ENCODE assay signal across 15 mouse cellular contexts in genomic region chr11:47018139-47018538, GRCm38 (mm10).
DNase-seq lines count a peak whose midpoint lies in the region; ATAC-seq and TF ChIP-seq lines count a peak whose summit lies in the region.
"Had no signal": no experiment of that assay in that cellular context is flagged by ENCODE, and none has a peak within 500 bp of the region (broad histone marks: within the 10 kb centered on the region; RNA-seq: fewer than 3 reads in every experiment).

No protein-coding gene starts in this region.

- no peak overlapping the region for H3K27ac ChIP-seq in kidney, adult 2 months (ENCODE audit: insufficient read depth, low read depth, low read length)
- no peak overlapping the region for H3K27ac ChIP-seq in neural tube, embryonic 11.5 days (ENCODE audit: low read depth, low read length)
- H3K27ac ChIP-seq in neural tube, embryonic 15.5 days (replicated peaks): no peak overlapping the region
- H3K27ac ChIP-seq in gastrocnemius, adult 2 months: no peak overlapping the region
- H3K27ac ChIP-seq: left cerebral cortex, adult 2 months; macrophage had no signal

- H3K9ac ChIP-seq in neural tube, embryonic 11.5 days (ENCODE audit: low read length): no peak overlapping the region
- H3K9ac ChIP-seq in neural tube, embryonic 15.5 days (replicated peaks): no peak overlapping the region

- H3K36me3 ChIP-seq in kidney, adult 2 months (ENCODE audit: control insufficient read depth, insufficient read depth, low read length): no peaks in the 10 kb centered on the region
- no peaks in the 10 kb centered on the region for H3K36me3 ChIP-seq in neural tube, embryonic 11.5 days (ENCODE audit: control insufficient read depth, insufficient read depth, low read length)
- no peaks in the 10 kb centered on the region for H3K36me3 ChIP-seq in neural tube, embryonic 15.5 days

- TF ChIP-seq CTCF in kidney, adult 2 months (conservative IDR thresholded peaks at IDR 0.05; ENCODE audit: insufficient read depth, insufficient read length, low read depth, low read length): no peak
- no peak for TF ChIP-seq CTCF in gastrocnemius, adult 2 months (IDR thresholded peaks at IDR 0.05)

- 26% methylated on average over 2 of the region's 2 CpGs for WGBS in kidney, adult 2 months
- 67% methylated on average over 2 of the region's 2 CpGs for WGBS in neural tube, embryonic 11.5 days
- WGBS in neural tube, embryonic 15.5 days: 43% methylated on average over 2 of the region's 2 CpGs

- ATAC-seq in neural tube, embryonic 11.5 days (ENCODE audit: insufficient read depth, low FRiP score, low TSS enrichment): peak; percentile 23; the same call in 1 of the 2 replicates
- ATAC-seq in neural tube, embryonic 15.5 days (ENCODE audit: low FRiP score): no peak
- ATAC-seq: intestine, postnatal 0 days had no signal

- no peak for TF ChIP-seq POLR2A in kidney, adult 2 months (IDR thresholded peaks at IDR 0.05; ENCODE audit: low read depth, low read length)

- intact Hi-C loops in gastrocnemius, adult 2 months (cut with DNase I): loop anchor here (10.0 kb wide), 1 partner anchor 367 kb away; no protein-coding TSS in a partner anchor

- no peak overlapping the region for H3K4me2 ChIP-seq in neural tube, embryonic 11.5 days (ENCODE audit: low read depth)
- no peak overlapping the region for H3K4me2 ChIP-seq in neural tube, embryonic 15.5 days

- no peaks in the 10 kb centered on the region for H3K4me1 ChIP-seq in kidney, adult 2 months (ENCODE audit: control insufficient read depth, insufficient read depth, low read length)
- no peaks in the 10 kb centered on the region for H3K4me1 ChIP-seq in neural tube, embryonic 11.5 days (ENCODE audit: control insufficient read depth, insufficient read depth, low read length)
- H3K4me1 ChIP-seq in neural tube, embryonic 15.5 days: peaks cover 4% of the 10 kb centered on the region; the same call in 1 of the 2 replicates

- peak; percentile 40 to 44 for DNase-seq in cerebellum, postnatal 10 days
- DNase-seq in cerebellum, postnatal 36 days: no peak
- peak; percentile 40 for DNase-seq in kidney, adult 2 months
- DNase-seq in kidney, adult 18-20 months: no peak
- no peak for DNase-seq in neural tube, embryonic 11.5 days (ENCODE audit: low spot score)
- DNase-seq in c-Kit-positive CD71-positive TER-119-positive erythroid progenitor cells, embryonic 14.5 days (ENCODE audit: low spot score): no peak
- no peak for DNase-seq in gastrocnemius, adult 2 months
- DNase-seq: gastrocnemius, postnatal 10 days; liver; thymus, adult 2 months had no signal

- no peak overlapping the region for H3K4me3 ChIP-seq in kidney, adult 2 months (ENCODE audit: insufficient read depth, low read depth, low read length)
- H3K4me3 ChIP-seq in neural tube, embryonic 11.5 days (ENCODE audit: low read depth, low read length): no peak overlapping the region
- H3K4me3 ChIP-seq in neural tube, embryonic 15.5 days (replicated peaks): no peak overlapping the region
- no peak overlapping the region for H3K4me3 ChIP-seq in gastrocnemius, adult 2 months
- H3K4me3 ChIP-seq: erythroblast, embryonic 14.5 days; left cerebral cortex, adult 2 months had no signal

- H3K9me3 ChIP-seq in neural tube, embryonic 11.5 days (ENCODE audit: control insufficient read depth, low read length): no peaks in the 10 kb centered on the region
- no peaks in the 10 kb centered on the region for H3K9me3 ChIP-seq in neural tube, embryonic 15.5 days (replicated peaks)

- H3K27me3 ChIP-seq in kidney, adult 2 months (replicated peaks; ENCODE audit: control insufficient read depth, insufficient read depth, low read length): no peaks in the 10 kb centered on the region
- no peaks in the 10 kb centered on the region for H3K27me3 ChIP-seq in neural tube, embryonic 11.5 days (ENCODE audit: control insufficient read depth, insufficient read depth, low read length)
- no peaks in the 10 kb centered on the region for H3K27me3 ChIP-seq in neural tube, embryonic 15.5 days (replicated peaks)

Comparison
In these comparisons a context has a peak if more than half of its experiments do, and no peak if none do; other contexts are left out.
1. DNase-seq: peak in cerebellum, postnatal 10 days (2 of 2) and kidney, adult 2 months (single experiment); none in cerebellum, postnatal 36 days (0 of 2), kidney, adult 18-20 months (single experiment), neural tube, embryonic 11.5 days (single experiment), c-Kit-positive CD71-positive TER-119-positive erythroid progenitor cells, embryonic 14.5 days (single experiment) and gastrocnemius, adult 2 months (single experiment).